Comparison of ENCODE assay signal across 18 mouse cellular contexts in genomic region chr2:70592432-70592831, GRCm38 (mm10). TPM values are rescaled to one million over a fixed set of nuclear protein-coding genes. Genes with fewer than 3 reads are reported as not detected.
DNase-seq lines count a peak whose midpoint lies in the region; ATAC-seq and TF ChIP-seq lines count a peak whose summit lies in the region.
"Had no signal": no experiment of that assay in that cellular context is flagged by ENCODE, and none has a peak within 500 bp of the region (broad histone marks: within the 10 kb centered on the region; RNA-seq: fewer than 3 reads in every experiment).

No protein-coding gene starts in this region.

- no peak for ATAC-seq in hindbrain, embryonic 11.5 days (ENCODE audit: low FRiP score)
- ATAC-seq in hindbrain, embryonic 13.5 days (ENCODE audit: low FRiP score), result no peak
- ATAC-seq: liver, postnatal 0 days had no signal

- no peak overlapping the region for H3K9ac ChIP-seq in hindbrain, embryonic 11.5 days (ENCODE audit: low read depth, low read length)
- H3K9ac ChIP-seq in hindbrain, embryonic 13.5 days, result no peak overlapping the region
- H3K9ac ChIP-seq: heart, embryonic 15.5 days; limb, embryonic 12.5 days; liver, postnatal 0 days had no signal

- no peak overlapping the region for H3K4me2 ChIP-seq in hindbrain, embryonic 11.5 days (replicated peaks; ENCODE audit: low read depth, low read length)
- no peak overlapping the region for H3K4me2 ChIP-seq in hindbrain, embryonic 13.5 days
- H3K4me2 ChIP-seq: heart, embryonic 15.5 days; limb, embryonic 12.5 days had no signal

- no peak for TF ChIP-seq CTCF in lung, adult 2 months (IDR thresholded peaks at IDR 0.05; ENCODE audit: insufficient read depth, low read length)

- no peaks in the 10 kb centered on the region for H3K36me3 ChIP-seq in hindbrain, embryonic 11.5 days (ENCODE audit: control insufficient read depth, insufficient read depth, low read length)
- H3K36me3 ChIP-seq in hindbrain, embryonic 13.5 days, result peaks cover 60% of the 10 kb centered on the region
- H3K36me3 ChIP-seq: embryonic facial prominence, embryonic 10.5 days; heart, embryonic 15.5 days; limb, embryonic 12.5 days had no signal

- H3K27ac ChIP-seq in hindbrain, embryonic 11.5 days (ENCODE audit: low read depth, low read length), result no peak overlapping the region
- H3K27ac ChIP-seq in hindbrain, embryonic 13.5 days, result no peak overlapping the region; the same call in 1 of the 2 replicates
- H3K27ac ChIP-seq: embryonic facial prominence, embryonic 10.5 days; heart, embryonic 15.5 days; limb, embryonic 12.5 days; macrophage had no signal

- no peaks in the 10 kb centered on the region for H3K9me3 ChIP-seq in hindbrain, embryonic 11.5 days (ENCODE audit: control insufficient read depth, low read length)
- no peaks in the 10 kb centered on the region for H3K9me3 ChIP-seq in hindbrain, embryonic 13.5 days
- H3K9me3 ChIP-seq: embryonic facial prominence, embryonic 10.5 days; heart, embryonic 15.5 days; limb, embryonic 12.5 days had no signal

- no peaks in the 10 kb centered on the region; the same call in 1 of the 2 replicates for H3K4me1 ChIP-seq in hindbrain, embryonic 11.5 days (replicated peaks; ENCODE audit: control insufficient read depth, insufficient read depth, low read length)
- peaks cover 8% of the 10 kb centered on the region for H3K4me1 ChIP-seq in hindbrain, embryonic 13.5 days (replicated peaks)
- H3K4me1 ChIP-seq in lung, adult 2 months (ENCODE audit: control insufficient read depth, insufficient read depth, low read length), result no peaks in the 10 kb centered on the region
- H3K4me1 ChIP-seq: heart, embryonic 15.5 days; limb, embryonic 12.5 days had no signal

- 63% methylated on average over 6 of the region's 6 CpGs for WGBS in hindbrain, embryonic 11.5 days
- 51% methylated on average over 6 of the region's 6 CpGs for WGBS in hindbrain, embryonic 13.5 days
- WGBS in lung, adult 2 months, result 75% methylated on average over 6 of the region's 6 CpGs

- no peak overlapping the region for H3K4me3 ChIP-seq in hindbrain, embryonic 11.5 days (ENCODE audit: low read depth, low read length)
- no peak overlapping the region for H3K4me3 ChIP-seq in hindbrain, embryonic 13.5 days
- no peak overlapping the region for H3K4me3 ChIP-seq in lung, adult 2 months (replicated peaks; ENCODE audit: extremely low read depth, low read depth, low read length)
- H3K4me3 ChIP-seq: embryonic facial prominence, embryonic 10.5 days; heart, embryonic 15.5 days; limb, embryonic 12.5 days; myocyte had no signal

- H3K27me3 ChIP-seq in hindbrain, embryonic 11.5 days (ENCODE audit: control insufficient read depth, insufficient read depth, low read length), result no peaks in the 10 kb centered on the region
- no peaks in the 10 kb centered on the region for H3K27me3 ChIP-seq in hindbrain, embryonic 13.5 days
- H3K27me3 ChIP-seq: heart, embryonic 15.5 days had no signal

- peak; percentile 19 for DNase-seq in hindbrain, embryonic 11.5 days (ENCODE audit: low spot score)
- DNase-seq in NIH3T3 (ENCODE audit: low read depth), result peak; percentile 16
- DNase-seq in brain, adult 2 months (ENCODE audit: low read depth, low spot score), result peak; percentile 86
- peak; percentile 75 for DNase-seq in layer of hippocampus, adult 9-11 months
- DNase-seq in urinary bladder, postnatal 36 days (ENCODE audit: low spot score in 2 of 2), result no peak
- no peak for DNase-seq in lung, adult 2 months
- DNase-seq: adrenal gland, postnatal 36 days; cerebellum, adult 11-12 months; gastrocnemius, postnatal 25 days; kidney, postnatal 4 days; liver, postnatal 0 days; thymus, adult 18-20 months had no signal

- TF ChIP-seq POLR2A in lung, adult 2 months (IDR thresholded peaks at IDR 0.05; ENCODE audit: borderline replicate concordance, extremely low read depth, low read depth, low read length), result no peak

RNA-seq across cellular contexts. Expression of gene Gad1, which starts 39.6 kb away (rescaled TPM):
- 11.8 and 16.6 TPM in 2 replicates for polyA plus RNA-seq in hindbrain, embryonic 11.5 days (2014; fragmentation: Nextera tagmentation; extraction: Ambion mirVana)
- polyA plus RNA-seq in hindbrain, embryonic 13.5 days (2015; fragmentation: Nextera tagmentation; extraction: Ambion mirVana), result 49.7 and 49.8 TPM in 2 replicates
- 0.28 and 0.37 TPM in 2 replicates for polyA plus RNA-seq in lung, adult 2 months (2012; rRNA removed)
- polyA plus RNA-seq: macrophage, myocyte had no signal

Comparison
In these comparisons a context has a peak if more than half of its experiments do, and no peak if none do; other contexts are left out.
1. DNase-seq: peak in hindbrain, embryonic 11.5 days (single experiment), NIH3T3 (single experiment), brain, adult 2 months (single experiment) and layer of hippocampus, adult 9-11 months (single experiment); none in urinary bladder, postnatal 36 days (0 of 2) and lung, adult 2 months (single experiment).